Mouse (Mus musculus): ENCODE results near the gene Exoc6. TPM values are rescaled to one million over a fixed set of nuclear protein-coding genes. Genes with fewer than 3 reads are reported as not detected.

The Exoc6 gene
- 17.8 and 18.9 TPM in 2 replicates for polyA plus RNA-seq (2015; fragmentation: Nextera tagmentation; extraction: Ambion mirVana)

- ATAC-seq: peak; percentile 90
- Histone ChIP-seq H3K9me3 (no peaks in the 10 kb centered on the region), H3K4me1 (replicated peaks) (no peaks in the 10 kb centered on the region; the same call in 1 of the 2 replicates), H3K4me2 (replicated peaks) (peak within 1 kb of the TSS; percentile 87), H3K9ac (peak within 1 kb of the TSS; percentile 82), H3K27me3 (replicated peaks) (no peaks in the 10 kb centered on the region), H3K4me3 (replicated peaks) (peak within 1 kb of the TSS; percentile 86), H3K36me3 (no peaks in the 10 kb centered on the region), H3K27ac (peak within 1 kb of the TSS; percentile 87)
- WGBS: under 1% methylated on average over 79 of the region's 89 CpGs
Observed at GRCm38 (mm10) chr19:37550101-37551039, at the start of gene Exoc6. Gene Exoc6, plus strand, starts transcription at chr19:37550418.

- no peak overlapping the region for H3K27ac ChIP-seq
- H3K4me1 ChIP-seq (replicated peaks): no peaks in the 10 kb centered on the region
- no peak for ATAC-seq
Observed at GRCm38 (mm10) chr19:37502996-37503395, 47.2 kb upstream of the Exoc6 start.

DNA sequence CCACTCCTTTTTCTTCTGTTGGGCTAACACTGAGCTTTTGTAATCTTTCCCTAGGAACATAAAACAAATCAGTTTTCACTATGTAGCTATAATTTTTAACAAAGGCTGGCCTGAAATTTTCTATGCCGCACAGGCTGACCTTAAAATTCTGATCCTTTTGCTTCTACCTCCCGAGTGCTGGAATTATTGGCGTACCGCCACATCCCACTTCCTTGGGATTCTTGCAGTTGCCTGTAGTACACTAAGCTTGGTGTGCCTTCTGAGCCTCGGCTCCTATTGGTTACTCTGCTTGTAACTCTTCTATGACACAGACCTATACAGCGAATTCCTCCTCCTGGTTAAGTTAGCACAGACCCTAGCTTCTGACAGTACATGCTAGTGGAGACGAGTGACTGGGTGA, 44.2 kb upstream of the Exoc6 start:
- H3K27ac ChIP-seq: no peak overlapping the region
- H3K4me2 ChIP-seq (replicated peaks): no peak overlapping the region
- 63% methylated on average over 7 of the region's 7 CpGs for WGBS
- no peaks in the 10 kb centered on the region for H3K36me3 ChIP-seq
- H3K9me3 ChIP-seq: no peaks in the 10 kb centered on the region
- H3K4me3 ChIP-seq (replicated peaks): no peak overlapping the region
- no peak for ATAC-seq
- H3K4me1 ChIP-seq (replicated peaks): no peaks in the 10 kb centered on the region
- no peaks in the 10 kb centered on the region for H3K27me3 ChIP-seq (replicated peaks)
- no peak overlapping the region for H3K9ac ChIP-seq

More at GRCm38 (mm10) chr19:37502996-37503395, 47.2 kb upstream of the Exoc6 start:
- no peak overlapping the region for H3K4me2 ChIP-seq (replicated peaks)
- H3K27me3 ChIP-seq (replicated peaks): no peaks in the 10 kb centered on the region
- no peak overlapping the region for H3K4me3 ChIP-seq (replicated peaks)
- 81% methylated on average over 8 of the region's 8 CpGs for WGBS
- H3K9me3 ChIP-seq: no peaks in the 10 kb centered on the region
- H3K9ac ChIP-seq: no peak overlapping the region
- no peaks in the 10 kb centered on the region for H3K36me3 ChIP-seq

DNA sequence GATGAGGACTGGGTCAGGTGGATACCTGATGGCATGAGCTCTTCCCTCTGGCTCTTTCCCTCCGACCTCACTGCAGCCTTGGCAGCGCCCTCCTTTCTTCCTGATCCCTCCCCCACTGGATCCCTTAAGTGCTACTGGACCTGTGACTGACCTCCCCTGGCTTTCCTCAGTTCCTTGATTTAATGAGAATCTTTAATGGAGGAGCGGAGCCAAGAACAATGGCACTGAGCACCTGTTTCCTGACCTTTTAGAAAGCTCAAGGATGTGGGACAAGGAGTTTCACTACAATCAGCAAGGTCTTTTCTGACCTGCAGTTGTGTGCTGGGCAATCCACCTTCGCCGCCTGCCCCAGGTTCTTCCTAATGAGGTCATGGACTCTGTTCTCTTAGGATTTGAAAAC, 43.6 kb upstream of the Exoc6 start:
- Histone ChIP-seq H3K9me3 (no peaks in the 10 kb centered on the region), H3K36me3 (no peaks in the 10 kb centered on the region), H3K4me3 (replicated peaks) (no peak overlapping the region), H3K27me3 (replicated peaks) (no peaks in the 10 kb centered on the region), H3K4me2 (replicated peaks) (no peak overlapping the region), H3K9ac (no peak overlapping the region), H3K27ac (no peak overlapping the region), H3K4me1 (replicated peaks) (no peaks in the 10 kb centered on the region)
- 57% methylated on average over 5 of the region's 5 CpGs for WGBS
- ATAC-seq: no peak

- ATAC-seq: no peak
- H3K9me3 ChIP-seq: no peaks in the 10 kb centered on the region
- no peak overlapping the region for H3K9ac ChIP-seq
- 16% methylated on average over 11 of the region's 11 CpGs for WGBS
- no peak overlapping the region for H3K4me3 ChIP-seq (replicated peaks)
- no peaks in the 10 kb centered on the region for H3K36me3 ChIP-seq
- no peak overlapping the region for H3K4me2 ChIP-seq (replicated peaks)
- no peaks in the 10 kb centered on the region for H3K27me3 ChIP-seq (replicated peaks)
- H3K27ac ChIP-seq: no peak overlapping the region
- H3K4me1 ChIP-seq (replicated peaks): no peaks in the 10 kb centered on the region
Observed at GRCm38 (mm10) chr19:37509725-37510124, 40.5 kb upstream of the Exoc6 start.

DNA sequence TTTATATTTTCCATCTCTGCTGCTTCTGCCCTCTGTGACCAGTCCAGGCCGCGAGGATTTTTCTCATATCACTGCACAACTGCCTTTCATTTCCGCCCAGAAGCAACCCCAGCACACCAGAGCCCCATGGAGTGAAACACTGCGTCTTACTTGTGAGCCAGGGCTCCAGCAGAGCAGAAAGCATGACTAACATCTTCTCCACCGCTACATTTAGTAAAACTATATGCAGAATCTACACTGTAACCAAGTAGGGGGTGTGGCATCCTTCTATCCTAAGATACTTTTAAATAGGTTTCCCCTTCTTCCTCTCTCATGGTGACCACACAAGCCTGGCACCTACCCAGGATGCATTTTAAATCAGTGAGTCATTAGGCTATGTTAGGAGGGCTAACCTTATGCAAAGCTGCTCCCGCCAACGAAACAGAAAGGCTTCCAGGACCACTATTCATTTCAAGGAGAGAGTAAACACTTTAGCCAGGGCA, 35.4 kb upstream of the Exoc6 start:
- Histone ChIP-seq H3K4me3 (replicated peaks) (no peak overlapping the region), H3K4me1 (replicated peaks) (no peaks in the 10 kb centered on the region; the same call in 1 of the 2 replicates), H3K9ac (no peak overlapping the region), H3K27ac (no peak overlapping the region), H3K36me3 (no peaks in the 10 kb centered on the region), H3K4me2 (replicated peaks) (no peak overlapping the region), H3K27me3 (replicated peaks) (no peaks in the 10 kb centered on the region), H3K9me3 (no peaks in the 10 kb centered on the region)
- 41% methylated on average over 7 of the region's 7 CpGs for WGBS
- ATAC-seq: no peak

- Histone ChIP-seq H3K27me3 (replicated peaks) (no peaks in the 10 kb centered on the region), H3K4me3 (replicated peaks) (no peak overlapping the region), H3K4me1 (replicated peaks) (no peaks in the 10 kb centered on the region; the same call in 1 of the 2 replicates), H3K9ac (no peak overlapping the region), H3K36me3 (no peaks in the 10 kb centered on the region), H3K4me2 (replicated peaks) (no peak overlapping the region), H3K27ac (no peak overlapping the region), H3K9me3 (no peaks in the 10 kb centered on the region)
- ATAC-seq: peak; percentile 66
- 52% methylated on average over 7 of the region's 7 CpGs for WGBS
Observed at GRCm38 (mm10) chr19:37517419-37517818, 32.8 kb upstream of the Exoc6 start.

- Histone ChIP-seq H3K4me3 (replicated peaks) (no peak overlapping the region), H3K4me2 (replicated peaks) (no peak overlapping the region), H3K27me3 (replicated peaks) (no peaks in the 10 kb centered on the region), H3K27ac (no peak overlapping the region), H3K36me3 (no peaks in the 10 kb centered on the region), H3K9me3 (no peaks in the 10 kb centered on the region), H3K9ac (no peak overlapping the region), H3K4me1 (replicated peaks) (no peaks in the 10 kb centered on the region; the same call in 1 of the 2 replicates)
- 62% methylated on average over 18 of the region's 18 CpGs for WGBS
- ATAC-seq: no peak
Observed at GRCm38 (mm10) chr19:37520740-37521433, 29.3 kb upstream of the Exoc6 start.

DNA sequence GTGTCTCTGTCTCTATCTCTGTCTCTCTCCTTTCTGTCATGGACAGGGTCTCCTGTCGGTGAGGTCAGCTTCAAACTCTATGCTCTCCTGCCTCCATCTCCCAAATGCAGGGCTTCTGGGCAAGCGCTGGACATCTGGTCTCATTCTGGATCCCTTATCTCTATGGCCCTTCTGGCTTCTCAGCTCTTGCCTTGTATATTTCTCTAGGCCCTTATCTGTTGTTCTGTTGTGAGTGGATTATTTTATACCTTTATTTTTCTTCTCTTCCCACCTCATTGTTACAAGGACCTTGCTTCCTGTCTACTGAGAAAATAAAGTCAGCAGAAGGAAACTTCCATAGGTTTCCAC, 28.8 kb upstream of the Exoc6 start:
- Histone ChIP-seq H3K4me1 (replicated peaks) (no peaks in the 10 kb centered on the region; the same call in 1 of the 2 replicates), H3K27ac (no peak overlapping the region), H3K9me3 (no peaks in the 10 kb centered on the region), H3K27me3 (replicated peaks) (no peaks in the 10 kb centered on the region), H3K36me3 (no peaks in the 10 kb centered on the region), H3K4me2 (replicated peaks) (no peak overlapping the region), H3K9ac (no peak overlapping the region), H3K4me3 (replicated peaks) (no peak overlapping the region)
- ATAC-seq: no peak
- 84% methylated on average over 2 of the region's 2 CpGs for WGBS

GRCm38 (mm10) chr19:37523280-37524062, 26.7 kb upstream of the Exoc6 start:
- WGBS: 57% methylated on average over 15 of the region's 15 CpGs
- no peak for ATAC-seq

DNA sequence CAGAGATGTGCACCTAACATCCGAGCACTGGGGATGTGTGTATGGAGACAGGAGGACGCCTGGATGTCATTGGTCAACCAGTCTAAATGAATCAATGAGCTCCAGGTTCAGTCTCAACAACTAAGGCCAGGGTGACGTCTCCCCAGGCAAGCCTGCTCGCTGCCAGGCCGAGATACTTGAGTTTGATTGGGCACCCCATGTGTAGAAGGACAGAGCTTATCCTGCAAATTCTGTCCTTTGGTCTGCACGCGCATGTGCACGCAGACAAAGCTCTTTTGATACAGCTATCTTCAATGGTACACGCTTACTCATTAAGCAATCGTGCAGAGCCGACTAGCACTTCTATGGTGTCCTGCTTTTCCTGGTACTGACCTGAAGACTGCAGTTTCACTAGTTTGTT, 24.3 kb upstream of the Exoc6 start:
- no peaks in the 10 kb centered on the region for H3K36me3 ChIP-seq
- 88% methylated on average over 11 of the region's 11 CpGs for WGBS
- no peak overlapping the region for H3K4me2 ChIP-seq (replicated peaks)
- no peak for ATAC-seq
- no peak overlapping the region for H3K4me3 ChIP-seq (replicated peaks)
- no peaks in the 10 kb centered on the region for H3K27me3 ChIP-seq (replicated peaks)
- no peak overlapping the region for H3K27ac ChIP-seq
- H3K9ac ChIP-seq: no peak overlapping the region
- no peaks in the 10 kb centered on the region for H3K9me3 ChIP-seq
- H3K4me1 ChIP-seq (replicated peaks): no peaks in the 10 kb centered on the region

More at GRCm38 (mm10) chr19:37523280-37524062, 26.7 kb upstream of the Exoc6 start:
- H3K36me3 ChIP-seq: no peaks in the 10 kb centered on the region
- no peaks in the 10 kb centered on the region for H3K4me1 ChIP-seq (replicated peaks)
- H3K4me3 ChIP-seq (replicated peaks): no peak overlapping the region
- no peaks in the 10 kb centered on the region for H3K27me3 ChIP-seq (replicated peaks)
- no peak overlapping the region for H3K27ac ChIP-seq
- no peak overlapping the region for H3K4me2 ChIP-seq (replicated peaks)
- no peaks in the 10 kb centered on the region for H3K9me3 ChIP-seq
- no peak overlapping the region for H3K9ac ChIP-seq

- Histone ChIP-seq H3K36me3 (no peaks in the 10 kb centered on the region), H3K9me3 (no peaks in the 10 kb centered on the region), H3K4me3 (replicated peaks) (no peak overlapping the region), H3K4me2 (replicated peaks) (no peak overlapping the region), H3K9ac (no peak overlapping the region), H3K4me1 (replicated peaks) (no peaks in the 10 kb centered on the region), H3K27me3 (replicated peaks) (no peaks in the 10 kb centered on the region), H3K27ac (no peak overlapping the region)
- ATAC-seq: no peak
- 37% methylated on average over 8 of the region's 8 CpGs for WGBS
Observed at GRCm38 (mm10) chr19:37526768-37527167, 23.4 kb upstream of the Exoc6 start.
